Comparison of ENCODE assay signal across 8 mouse cellular contexts in the genomic region with DNA sequence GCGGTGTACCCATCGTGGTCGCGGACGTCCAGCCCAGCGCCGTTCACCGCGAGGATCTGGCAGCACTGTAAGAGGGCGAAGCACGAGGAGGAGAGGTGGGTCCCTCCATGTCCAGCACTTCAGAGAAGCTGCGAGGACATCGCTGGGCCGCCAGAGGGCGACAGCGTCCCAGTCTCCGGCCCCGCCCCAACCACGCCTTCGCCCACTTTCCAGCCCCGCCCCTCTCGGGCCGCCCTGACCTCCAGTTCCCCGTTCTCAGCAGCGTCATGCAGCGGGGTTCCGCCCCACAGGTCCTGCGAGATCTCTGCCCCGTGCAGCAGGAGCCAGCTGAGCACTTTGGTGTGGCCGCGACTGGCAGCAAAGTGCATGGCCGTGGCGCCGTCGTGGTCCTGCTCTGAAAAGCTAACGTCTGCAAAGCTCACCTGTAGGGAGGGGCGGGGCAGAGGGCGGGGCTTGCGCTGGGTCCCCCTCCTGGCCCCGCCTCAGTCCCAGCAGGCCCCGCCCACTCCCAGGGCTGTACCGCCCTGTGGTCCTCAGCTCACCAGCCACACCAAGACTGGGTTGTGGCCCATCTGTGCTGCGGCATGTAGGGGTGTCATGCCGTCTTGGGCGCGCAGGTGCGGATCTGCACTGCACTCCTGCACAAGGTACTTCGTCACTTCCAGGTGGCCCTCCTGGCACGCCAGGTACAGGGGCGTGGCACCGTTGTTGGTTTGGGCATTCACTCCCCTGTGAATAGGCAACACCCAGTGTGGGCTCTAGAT. TPM values are rescaled to one million over a fixed set of nuclear protein-coding genes. Genes with fewer than 3 reads are reported as not detected.
A peak's percentile ranks its signal among the peaks of the same experiment; 100 is the strongest.
DNase-seq lines count a peak whose midpoint lies in the region; ATAC-seq and TF ChIP-seq lines count a peak whose summit lies in the region.

No protein-coding gene starts in this region.

- no peak; the same call in 1 of the 2 replicates for TF ChIP-seq CTCF in gastrocnemius, adult 2 months (IDR thresholded peaks at IDR 0.05)

- intact Hi-C loops in gastrocnemius, adult 2 months (cut with DNase I), result no loop called here

- peak; percentile 82 for DNase-seq in T-cell, adult 2 months (ENCODE audit: low spot score)
- peak; percentile 80 to 88 for DNase-seq in cerebellum, postnatal 25 days
- peak; percentile 93 for DNase-seq in gastrocnemius, adult 2 months
- peak; percentile 36 to 81 for DNase-seq in left cerebral cortex, adult 9 months (ENCODE audit: low spot score in 2 of 2)
- DNase-seq in right cerebral cortex, adult 2 months (ENCODE audit: low spot score in 2 of 2), result peak; percentile 68 to 70
- DNase-seq in urinary bladder, postnatal 14 days (ENCODE audit: low spot score), result peak; percentile 90

- ATAC-seq in hindbrain, embryonic 16.5 days, result peak; percentile 70

- H3K4me1 ChIP-seq in hindbrain, embryonic 16.5 days (ENCODE audit: control insufficient read depth, insufficient read depth, low read depth, low read length), result peaks cover 10% of the 10 kb centered on the region
- peaks cover 47% of the 10 kb centered on the region for H3K4me1 ChIP-seq in megakaryocyte, embryonic 14.5 days

- peak overlapping the region; percentile 59; the same call in 1 of the 2 replicates for H3K27ac ChIP-seq in gastrocnemius, adult 2 months
- H3K27ac ChIP-seq in hindbrain, embryonic 16.5 days (ENCODE audit: low read depth, low read length), result no peak overlapping the region

- peak overlapping the region; percentile 47 for H3K9ac ChIP-seq in hindbrain, embryonic 16.5 days (ENCODE audit: low read depth, low read length)

- no peaks in the 10 kb centered on the region for H3K36me3 ChIP-seq in hindbrain, embryonic 16.5 days (ENCODE audit: control insufficient read depth, insufficient read depth, low read length)
- H3K36me3 ChIP-seq in megakaryocyte, embryonic 14.5 days (replicated peaks; ENCODE audit: low read length), result no peaks in the 10 kb centered on the region

- H3K4me3 ChIP-seq in gastrocnemius, adult 2 months, result peak overlapping the region; percentile 74
- peak overlapping the region; percentile 46 for H3K4me3 ChIP-seq in hindbrain, embryonic 16.5 days (ENCODE audit: low read length)
- H3K4me3 ChIP-seq in megakaryocyte, embryonic 14.5 days (replicated peaks), result peak overlapping the region; percentile 96

- H3K27me3 ChIP-seq in hindbrain, embryonic 16.5 days (replicated peaks; ENCODE audit: control insufficient read depth, insufficient read depth, low read length), result peaks cover 19% of the 10 kb centered on the region
- H3K27me3 ChIP-seq in megakaryocyte, embryonic 14.5 days (replicated peaks), result peaks cover 42% of the 10 kb centered on the region

- H3K9me3 ChIP-seq in hindbrain, embryonic 16.5 days (ENCODE audit: control insufficient read depth, low read length), result no peaks in the 10 kb centered on the region
- H3K9me3 ChIP-seq in megakaryocyte, embryonic 14.5 days, result peaks cover 1% of the 10 kb centered on the region

- peak overlapping the region; percentile 77 for H3K4me2 ChIP-seq in hindbrain, embryonic 16.5 days (ENCODE audit: low read length)

- 3% methylated on average over 45 of the region's 51 CpGs for WGBS in hindbrain, embryonic 16.5 days

RNA-seq across cellular contexts. Expression of a gene that starts 13.5 kb away (rescaled TPM):
- total RNA-seq in gastrocnemius, adult 2 months (2021), result under 1 TPM; 0.13 to 0.45 TPM
- 0.34 and 0.46 TPM in 2 replicates for polyA plus RNA-seq in hindbrain, embryonic 16.5 days (2015; fragmentation: Nextera tagmentation; extraction: Ambion mirVana)
- polyA plus RNA-seq in megakaryocyte, embryonic 14.5 days (2012; ENCODE audit: insufficient read depth, low replicate concordance), result 9.3 and 14.4 TPM in 2 replicates

RNA-seq across cellular contexts. Expression of a gene that starts 20.0 kb away (rescaled TPM):
- total RNA-seq in gastrocnemius, adult 2 months (2021), result not detected
- not detected in 2 replicates for polyA plus RNA-seq in hindbrain, embryonic 16.5 days (2015; fragmentation: Nextera tagmentation; extraction: Ambion mirVana)
- not detected in 2 replicates for polyA plus RNA-seq in megakaryocyte, embryonic 14.5 days (2012; ENCODE audit: insufficient read depth, low replicate concordance)

RNA-seq across cellular contexts. Expression of a gene that starts 22.9 kb away (rescaled TPM):
- 1 to 10 TPM in 1 of 2 experiments, under 1 TPM in 1; 0.38 to 2.0 TPM for total RNA-seq in gastrocnemius, adult 2 months (2021)
- 0.80 and 1.1 TPM in 2 replicates for polyA plus RNA-seq in hindbrain, embryonic 16.5 days (2015; fragmentation: Nextera tagmentation; extraction: Ambion mirVana)
- 0.56 TPM in 1 of 2 replicates, not detected in the other for polyA plus RNA-seq in megakaryocyte, embryonic 14.5 days (2012; ENCODE audit: insufficient read depth, low replicate concordance)

RNA-seq across cellular contexts. Expression of a gene that starts 39.3 kb away (rescaled TPM):
- 10 to 100 TPM; 12.7 to 22.8 TPM for total RNA-seq in gastrocnemius, adult 2 months (2021)
- 478 and 542 TPM in 2 replicates for polyA plus RNA-seq in hindbrain, embryonic 16.5 days (2015; fragmentation: Nextera tagmentation; extraction: Ambion mirVana)
- 103 and 107 TPM in 2 replicates for polyA plus RNA-seq in megakaryocyte, embryonic 14.5 days (2012; ENCODE audit: insufficient read depth, low replicate concordance)

Comparison
In these comparisons a context has a peak if more than half of its experiments do, and no peak if none do; other contexts are left out.
1. H3K4me3 ChIP-seq: peak in every context shown above with its lines; median percentile 96 in megakaryocyte, embryonic 14.5 days; 74 in gastrocnemius, adult 2 months; 46 in hindbrain, embryonic 16.5 days.